ENCODE assay signal across 8 mouse cellular contexts in the genomic region with DNA sequence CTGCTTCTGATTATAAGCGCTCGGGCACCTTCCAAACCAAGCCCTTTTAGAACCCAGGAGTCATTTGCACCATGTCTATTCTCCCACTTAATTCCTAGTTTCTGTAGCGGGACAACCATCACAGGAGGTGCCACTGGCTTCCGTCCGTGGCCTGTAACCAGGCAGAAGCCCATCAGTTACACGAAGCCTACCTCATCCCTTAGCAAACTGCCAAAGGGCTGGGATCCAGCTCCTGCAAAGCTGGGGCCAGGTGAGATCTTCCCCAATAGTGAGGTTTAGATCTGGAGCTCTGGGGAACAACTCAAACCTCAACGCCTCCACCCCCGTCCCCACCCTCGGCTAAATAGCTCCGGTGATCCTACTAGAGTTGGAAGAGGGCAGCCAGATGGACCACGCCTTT. TPM values are rescaled to one million over a fixed set of nuclear protein-coding genes. Genes with fewer than 3 reads are reported as not detected.
DNase-seq lines count a peak whose midpoint lies in the region; ATAC-seq and TF ChIP-seq lines count a peak whose summit lies in the region.

No protein-coding gene starts in this region.

- no peak for ATAC-seq in heart, embryonic 11.5 days (replicated peaks; ENCODE audit: insufficient number of reproducible peaks, low FRiP score, low TSS enrichment)
- ATAC-seq in G1E (ENCODE audit: extremely low read depth, insufficient number of reproducible peaks, low FRiP score, poor library complexity, severe bottlenecking): no peak
- ATAC-seq in midbrain, embryonic 12.5 days (ENCODE audit: low FRiP score, low read depth): no peak

- 51% methylated on average over 11 of the region's 11 CpGs for WGBS in heart, embryonic 11.5 days (ENCODE audit: insufficient replicate concordance)
- 60% methylated on average over 11 of the region's 11 CpGs for WGBS in hindbrain, embryonic 10.5 days
- WGBS in midbrain, embryonic 12.5 days: 61% methylated on average over 11 of the region's 11 CpGs

- peak overlapping the region; percentile 89 for H3K27ac ChIP-seq in heart, embryonic 11.5 days (ENCODE audit: low read depth, low read length)
- H3K27ac ChIP-seq in hindbrain, embryonic 10.5 days: peak overlapping the region; percentile 93
- H3K27ac ChIP-seq in midbrain, embryonic 12.5 days (replicated peaks): peak overlapping the region; percentile 79

- intact Hi-C loops in heart, postnatal 25 days (cut with DNase I): no loop called here

- TF ChIP-seq CTCF in G1E (IDR thresholded peaks at IDR 0.05; ENCODE audit: low read depth, low read length): no peak

- H3K9me3 ChIP-seq in heart, embryonic 11.5 days (replicated peaks; ENCODE audit: control insufficient read depth, low read length): no peaks in the 10 kb centered on the region
- H3K9me3 ChIP-seq in G1E (replicated peaks): no peaks in the 10 kb centered on the region
- H3K9me3 ChIP-seq in hindbrain, embryonic 10.5 days: no peaks in the 10 kb centered on the region
- H3K9me3 ChIP-seq in midbrain, embryonic 12.5 days: no peaks in the 10 kb centered on the region

- peak overlapping the region; percentile 74 for H3K4me3 ChIP-seq in heart, embryonic 11.5 days (ENCODE audit: low read depth, low read length)
- peak overlapping the region; percentile 75 for H3K4me3 ChIP-seq in G1E (ENCODE audit: low read depth, low read length)
- peak overlapping the region; percentile 77 for H3K4me3 ChIP-seq in hindbrain, embryonic 10.5 days
- H3K4me3 ChIP-seq in midbrain, embryonic 12.5 days: peak overlapping the region; percentile 86

- peak overlapping the region; percentile 88 for H3K9ac ChIP-seq in heart, embryonic 11.5 days (ENCODE audit: low read depth, low read length)
- H3K9ac ChIP-seq in midbrain, embryonic 12.5 days (replicated peaks): peak overlapping the region; percentile 84

- H3K27me3 ChIP-seq in heart, embryonic 11.5 days (ENCODE audit: control insufficient read depth, insufficient read depth, low read length): no peaks in the 10 kb centered on the region
- H3K27me3 ChIP-seq in G1E (ENCODE audit: insufficient read depth, low read length): no peaks in the 10 kb centered on the region
- no peaks in the 10 kb centered on the region for H3K27me3 ChIP-seq in hindbrain, embryonic 10.5 days (ENCODE audit: insufficient read depth, poor library complexity, severe bottlenecking)
- H3K27me3 ChIP-seq in midbrain, embryonic 12.5 days: no peaks in the 10 kb centered on the region

- peaks cover 43% of the 10 kb centered on the region for H3K36me3 ChIP-seq in heart, embryonic 11.5 days (ENCODE audit: control insufficient read depth, insufficient read depth, low read length)
- H3K36me3 ChIP-seq in G1E (replicated peaks): peaks cover 87% of the 10 kb centered on the region
- peaks cover 83% of the 10 kb centered on the region for H3K36me3 ChIP-seq in hindbrain, embryonic 10.5 days
- H3K36me3 ChIP-seq in midbrain, embryonic 12.5 days: peaks cover 80% of the 10 kb centered on the region

- no peak for DNase-seq in heart, postnatal 25 days (ENCODE audit: low spot score)
- no peak for DNase-seq in G1E (ENCODE audit: low spot score)
- no peak for DNase-seq in hindbrain, embryonic 10.5 days (ENCODE audit: low spot score)
- DNase-seq in thymus, adult 18-20 months: no peak
- DNase-seq in adrenal gland, postnatal 36 days: no peak
- DNase-seq in adrenal gland, postnatal 25 days: no peak

- H3K4me1 ChIP-seq in heart, embryonic 11.5 days (ENCODE audit: control insufficient read depth, insufficient read depth, low read length): peaks cover 13% of the 10 kb centered on the region
- peaks cover 68% of the 10 kb centered on the region for H3K4me1 ChIP-seq in G1E (ENCODE audit: insufficient read depth, low read depth, low read length)
- peaks cover 26% of the 10 kb centered on the region for H3K4me1 ChIP-seq in hindbrain, embryonic 10.5 days (replicated peaks)
- peaks cover 28% of the 10 kb centered on the region for H3K4me1 ChIP-seq in midbrain, embryonic 12.5 days

- peak overlapping the region; percentile 88 for H3K4me2 ChIP-seq in heart, embryonic 11.5 days
- H3K4me2 ChIP-seq in midbrain, embryonic 12.5 days (replicated peaks): peak overlapping the region; percentile 77

RNA-seq across cellular contexts. Expression of a gene that starts 0.6 kb away (rescaled TPM):
- 41.7 and 41.8 TPM in 2 replicates for polyA plus RNA-seq in heart, embryonic 11.5 days (2014; fragmentation: Nextera tagmentation; extraction: Ambion mirVana)
- 10 to 100 TPM; 35.6 to 38.1 TPM for total RNA-seq in heart, postnatal 25 days (2021)
- 23.3 and 37.2 TPM in 2 replicates for total RNA-seq in G1E (2014; fragmentation: Nextera tagmentation)
- total RNA-seq in G1E (2017): 79.3 and 84.6 TPM in 2 replicates
- 71.8 and 73.7 TPM in 2 replicates for polyA plus RNA-seq in G1E (2012)
- 94.4 and 96.0 TPM in 2 replicates for polyA plus RNA-seq in hindbrain, embryonic 10.5 days (2016; fragmentation: Nextera tagmentation; extraction: Ambion mirVana)
- 98.9 and 103 TPM in 2 replicates for polyA plus RNA-seq in midbrain, embryonic 12.5 days (2016; fragmentation: Nextera tagmentation; extraction: Ambion mirVana)
- total RNA-seq in adrenal gland, postnatal 36 days (2021): 10 to 100 TPM; 59.3 to 61.0 TPM
- 53.5 and 65.9 TPM in 2 replicates for total RNA-seq in adrenal gland, postnatal 25 days (2021)

RNA-seq across cellular contexts. Expression of a gene that starts 11.8 kb away (rescaled TPM):
- 17.5 and 23.7 TPM in 2 replicates for polyA plus RNA-seq in heart, embryonic 11.5 days (2014; fragmentation: Nextera tagmentation; extraction: Ambion mirVana)
- total RNA-seq in heart, postnatal 25 days (2021): 10 to 100 TPM; 28.8 to 29.1 TPM
- 19.5 and 26.7 TPM in 2 replicates for total RNA-seq in G1E (2014; fragmentation: Nextera tagmentation)
- total RNA-seq in G1E (2017): 38.3 and 40.1 TPM in 2 replicates
- polyA plus RNA-seq in G1E (2012): 72.0 and 74.1 TPM in 2 replicates
- polyA plus RNA-seq in hindbrain, embryonic 10.5 days (2016; fragmentation: Nextera tagmentation; extraction: Ambion mirVana): 25.6 and 28.2 TPM in 2 replicates
- 42.9 and 44.4 TPM in 2 replicates for polyA plus RNA-seq in midbrain, embryonic 12.5 days (2016; fragmentation: Nextera tagmentation; extraction: Ambion mirVana)
- 10 to 100 TPM; 40.7 to 48.4 TPM for total RNA-seq in adrenal gland, postnatal 36 days (2021)
- 51.9 and 53.1 TPM in 2 replicates for total RNA-seq in adrenal gland, postnatal 25 days (2021)

RNA-seq across cellular contexts. Expression of a gene that starts 12.2 kb away (rescaled TPM):
- polyA plus RNA-seq in heart, embryonic 11.5 days (2014; fragmentation: Nextera tagmentation; extraction: Ambion mirVana): 27.8 and 37.5 TPM in 2 replicates
- total RNA-seq in heart, postnatal 25 days (2021): 1 to 10 TPM in 1 of 2 experiments, under 1 TPM in 1; 0.99 to 2.9 TPM
- total RNA-seq in G1E (2014; fragmentation: Nextera tagmentation) (2.6 TPM in 1 of 2 replicates, not detected in the other), G1E (2017) (2.8 TPM in 2 replicates)
- polyA plus RNA-seq in G1E (2012): 0.44 and 0.94 TPM in 2 replicates
- 13.0 and 17.7 TPM in 2 replicates for polyA plus RNA-seq in hindbrain, embryonic 10.5 days (2016; fragmentation: Nextera tagmentation; extraction: Ambion mirVana)
- polyA plus RNA-seq in midbrain, embryonic 12.5 days (2016; fragmentation: Nextera tagmentation; extraction: Ambion mirVana): 12.6 and 13.1 TPM in 2 replicates
- total RNA-seq in adrenal gland, postnatal 36 days (2021): 1 to 10 TPM; 1.9 to 2.7 TPM
- total RNA-seq in adrenal gland, postnatal 25 days (2021): 4.1 and 4.4 TPM in 2 replicates

RNA-seq across cellular contexts. Expression of a gene that starts 36.4 kb away (rescaled TPM):
- 12.3 and 14.6 TPM in 2 replicates for polyA plus RNA-seq in heart, embryonic 11.5 days (2014; fragmentation: Nextera tagmentation; extraction: Ambion mirVana)
- 1 to 10 TPM; 6.0 to 7.1 TPM for total RNA-seq in heart, postnatal 25 days (2021)
- total RNA-seq in G1E (2014; fragmentation: Nextera tagmentation) (11.7 and 20.0 TPM in 2 replicates), G1E (2017) (22.0 and 25.2 TPM in 2 replicates)
- polyA plus RNA-seq in G1E (2012): 25.3 and 26.2 TPM in 2 replicates
- 78.7 and 81.0 TPM in 2 replicates for polyA plus RNA-seq in hindbrain, embryonic 10.5 days (2016; fragmentation: Nextera tagmentation; extraction: Ambion mirVana)
- polyA plus RNA-seq in midbrain, embryonic 12.5 days (2016; fragmentation: Nextera tagmentation; extraction: Ambion mirVana): 79.4 and 82.0 TPM in 2 replicates
- 10 to 100 TPM; 10.1 to 11.9 TPM for total RNA-seq in adrenal gland, postnatal 36 days (2021)
- total RNA-seq in adrenal gland, postnatal 25 days (2021): 14.7 and 15.2 TPM in 2 replicates

RNA-seq across cellular contexts. Expression of a gene that starts 36.4 kb away (rescaled TPM):
- polyA plus RNA-seq in heart, embryonic 11.5 days (2014; fragmentation: Nextera tagmentation; extraction: Ambion mirVana): 19.8 and 23.1 TPM in 2 replicates
- 1 to 10 TPM; 3.2 to 6.7 TPM for total RNA-seq in heart, postnatal 25 days (2021)
- total RNA-seq in G1E (2014; fragmentation: Nextera tagmentation) (128 and 141 TPM in 2 replicates), G1E (2017) (51.1 and 54.9 TPM in 2 replicates)
- 263 and 305 TPM in 2 replicates for polyA plus RNA-seq in G1E (2012)
- polyA plus RNA-seq in hindbrain, embryonic 10.5 days (2016; fragmentation: Nextera tagmentation; extraction: Ambion mirVana): 32.4 and 33.8 TPM in 2 replicates
- 38.6 and 41.1 TPM in 2 replicates for polyA plus RNA-seq in midbrain, embryonic 12.5 days (2016; fragmentation: Nextera tagmentation; extraction: Ambion mirVana)
- 1 to 10 TPM; 5.6 to 7.9 TPM for total RNA-seq in adrenal gland, postnatal 36 days (2021)
- total RNA-seq in adrenal gland, postnatal 25 days (2021): 8.3 and 12.9 TPM in 2 replicates
